Mouse (Mus musculus) MEL (cell line): Measurements from ENCODE around the gene Kcnc4. TPM values are rescaled to one million over a fixed set of nuclear protein-coding genes. Genes with fewer than 3 reads are reported as not detected.

Experiments
- DNase-seq: peaks from one replicate; pipeline ENCODE4 v3.0.0; 2011; ENCODE audit warnings: low read depth, low spot score
- H3K27ac ChIP-seq: 2 replicates; pipeline ENCODE4 v1.5.1; 2012; ENCODE audit warnings: low read depth, mild to moderate bottlenecking, control low read depth, low read length, moderate library complexity; ENCODE audit not compliant: control insufficient read depth
- H3K27me3 ChIP-seq, 2 experiments: fragments of 150-350 bp in 1 of 2; sonication (generic) in 1 of 2; 2 replicates each; pipeline ENCODE4 v1.6.1; 2012; ENCODE audit warnings: low read length in 2 of 2, mild to moderate bottlenecking in 2 of 2, improper control_type of control experiment in 1 of 2, moderate library complexity in 1 of 2; ENCODE audit not compliant: insufficient read depth in 2 of 2, control insufficient read depth in 1 of 2
- H3K36me3 ChIP-seq, 2 experiments: 2 replicates each; pipeline ENCODE4 v1.6.1; 2012 to 2014; ENCODE audit warnings: low read length in 2 of 2, improper control_type of control experiment in 1 of 2, inconsistent platforms in 1 of 2, mild to moderate bottlenecking in 1 of 2; ENCODE audit not compliant: insufficient read depth in 2 of 2, control insufficient read depth in 1 of 2
- H3K4me1 ChIP-seq, 2 experiments: fragments of 150-350 bp in 1 of 2; sonication (generic) in 1 of 2; 2 replicates each; pipeline ENCODE4 v1.6.1; 2012; ENCODE audit warnings: low read length in 2 of 2, improper control_type of control experiment in 1 of 2, mild to moderate bottlenecking in 1 of 2; ENCODE audit not compliant: insufficient read depth in 2 of 2, control insufficient read depth in 1 of 2
- H3K4me3 ChIP-seq, 2 experiments: fragments of 150-350 bp in 1 of 2; sonication (generic) in 1 of 2; 2 replicates each; pipeline ENCODE4 v1.5.1; 2012; ENCODE audit warnings: low read depth in 2 of 2, low read length in 2 of 2, mild to moderate bottlenecking in 2 of 2, moderate library complexity in 2 of 2, control low read depth in 1 of 2, improper control_type of control experiment in 1 of 2; ENCODE audit not compliant: control insufficient read depth in 1 of 2, insufficient read depth in 1 of 2
- H3K79me2 ChIP-seq: 2 replicates; pipeline ENCODE4 v1.6.1; 2012; ENCODE audit warnings: mild to moderate bottlenecking, low read length, moderate library complexity; ENCODE audit not compliant: control insufficient read depth, poor library complexity, insufficient read depth
- H3K9ac ChIP-seq: 2 replicates; pipeline ENCODE4 v1.6.1; 2012; ENCODE audit warnings: low read depth, mild to moderate bottlenecking, control low read depth, low read length, moderate library complexity; ENCODE audit not compliant: control insufficient read depth, poor library complexity, severe bottlenecking
- H3K9me3 ChIP-seq: fragments of 150-350 bp; sonication (generic); replicated peaks from 2 replicates; pipeline ENCODE4 v1.6.1; 2012; ENCODE audit warnings: mild to moderate bottlenecking, low read length, improper control_type of control experiment, moderate library complexity; ENCODE audit not compliant: insufficient read depth
- CHD1 ChIP-seq: IDR thresholded peaks from 2 replicates; pipeline ENCODE4 v1.6.1; 2012; ENCODE audit warnings: low read depth, mild to moderate bottlenecking, inconsistent platforms, low read length, improper control_type of control experiment
- CHD2 ChIP-seq: IDR thresholded peaks from 2 replicates; pipeline ENCODE4 v1.6.1; 2011; ENCODE audit warnings: low read length, improper control_type of control experiment
- E2F4 ChIP-seq: IDR thresholded peaks from 2 replicates; pipeline ENCODE4 v1.6.1; 2011; ENCODE audit warnings: low read depth, low read length, improper control_type of control experiment, borderline replicate concordance
- ELF1 ChIP-seq: IDR thresholded peaks from 2 replicates; pipeline ENCODE4 v1.6.1; 2014; ENCODE audit warnings: low read depth, mild to moderate bottlenecking, inconsistent platforms, low read length, improper control_type of control experiment, moderate library complexity
- EP300 ChIP-seq, 2 experiments: IDR thresholded peaks; 2 replicates each; pipeline ENCODE4 v1.6.1; 2011; ENCODE audit warnings: improper control_type of control experiment in 2 of 2, low read length in 2 of 2, low read depth in 1 of 2, mild to moderate bottlenecking in 1 of 2
- ETS1 ChIP-seq: IDR thresholded peaks from 2 replicates; pipeline ENCODE4 v1.6.1; 2012; ENCODE audit warnings: low read depth, mild to moderate bottlenecking, inconsistent platforms, low read length, improper control_type of control experiment, moderate library complexity
- GABPA ChIP-seq: IDR thresholded peaks from 2 replicates; pipeline ENCODE4 v1.6.1; 2012; ENCODE audit warnings: low read depth, mild to moderate bottlenecking, inconsistent platforms, low read length, improper control_type of control experiment, moderate library complexity
- GATA1 ChIP-seq: IDR thresholded peaks from 2 replicates; pipeline ENCODE4 v1.6.1; 2011; ENCODE audit warnings: low read depth, low read length, improper control_type of control experiment
- MAFK ChIP-seq: IDR thresholded peaks from 2 replicates; pipeline ENCODE4 v1.6.1; 2011; ENCODE audit warnings: low read depth, mild to moderate bottlenecking, low read length, improper control_type of control experiment, borderline replicate concordance
- MAZ ChIP-seq: IDR thresholded peaks from 2 replicates; pipeline ENCODE4 v1.6.1; 2012; ENCODE audit warnings: low read depth, mild to moderate bottlenecking, inconsistent platforms, low read length, improper control_type of control experiment
- MXI1 ChIP-seq: IDR thresholded peaks from 2 replicates; pipeline ENCODE4 v1.6.1; 2011; ENCODE audit warnings: mild to moderate bottlenecking, low read depth, low read length, improper control_type of control experiment
- MYB ChIP-seq: IDR thresholded peaks from 2 replicates; pipeline ENCODE4 v1.6.1; 2011; ENCODE audit warnings: mild to moderate bottlenecking, low read depth, low read length, improper control_type of control experiment
- MYC ChIP-seq: IDR thresholded peaks from 2 replicates; pipeline ENCODE4 v1.6.1; 2011; ENCODE audit warnings: low read depth, mild to moderate bottlenecking, low read length, improper control_type of control experiment, moderate library complexity
- NELFE ChIP-seq: IDR thresholded peaks from 2 replicates; pipeline ENCODE4 v1.6.1; 2011; ENCODE audit warnings: low read depth, low read length, improper control_type of control experiment
- NRF1 ChIP-seq: IDR thresholded peaks from 2 replicates; pipeline ENCODE4 v1.6.1; 2014; ENCODE audit warnings: low read depth, mild to moderate bottlenecking, inconsistent platforms, low read length, improper control_type of control experiment, moderate library complexity; ENCODE audit not compliant: poor library complexity, insufficient read depth, severe bottlenecking
- POLR2AphosphoS2 ChIP-seq: IDR thresholded peaks from 2 replicates; pipeline ENCODE4 v1.6.1; 2011; ENCODE audit warnings: low read length, improper control_type of control experiment
- POLR2AphosphoS5 ChIP-seq: IDR thresholded peaks from 2 replicates; pipeline ENCODE4 v1.6.1; 2012; ENCODE audit warnings: low read depth, borderline replicate concordance, mild to moderate bottlenecking, inconsistent platforms, low read length, moderate library complexity, mixed read lengths
- SMC3 ChIP-seq: IDR thresholded peaks from 2 replicates; pipeline ENCODE4 v1.6.1; 2011; ENCODE audit warnings: low read depth, low read length, improper control_type of control experiment
- TAL1 ChIP-seq: IDR thresholded peaks from 2 replicates; pipeline ENCODE4 v1.6.1; 2012; ENCODE audit warnings: mild to moderate bottlenecking, inconsistent platforms, low read length, moderate library complexity, mixed read lengths
- TBP ChIP-seq: IDR thresholded peaks from 2 replicates; pipeline ENCODE4 v1.8.0; 2011; ENCODE audit warnings: low read depth, low read length, improper control_type of control experiment
- USF1 ChIP-seq: IDR thresholded peaks from 2 replicates; pipeline ENCODE4 v1.6.1; 2014; ENCODE audit warnings: low read depth, mild to moderate bottlenecking, inconsistent platforms, low read length, improper control_type of control experiment, moderate library complexity
- ZNF384 ChIP-seq: IDR thresholded peaks from 2 replicates; pipeline ENCODE4 v1.6.1; 2012; ENCODE audit warnings: low read depth, mild to moderate bottlenecking, inconsistent platforms, low read length, improper control_type of control experiment
- polyA plus RNA-seq, 2 experiments: library from polyadenylated mRNA; stranded (reverse) in 1 of 2; unstranded in 1 of 2; fragments of >175 nt in 1 of 2; fragments of >200 nt in 1 of 2; gene quantifications; 2 replicates each; pipeline versions ENCODE4 v1.2.1 to v1.2.4; 2012; ENCODE audit warnings: low replicate concordance in 2 of 2, low read depth in 1 of 2; ENCODE audit not compliant: insufficient read length in 2 of 2, insufficient read depth in 1 of 2, missing spikeins in 1 of 2
- total RNA-seq: library from RNA; depleted of rRNA; stranded (reverse); fragments of 300-350 nt; gene quantifications from 2 replicates; pipeline ENCODE4 v1.2.3, GENCODE M21; 2012

Gene Kcnc4
- total and polyA plus RNA-seq, 3 experiments, result not detected

GRCm38 (mm10) chr3:107458104-107458503 lies 1.2 kb downstream of the Kcnc4 start:
- DNase-seq, result no peak
- Histone ChIP-seq H3K9ac (no peak overlapping the region), H3K27me3 (no peaks in the 10 kb centered on the region; a peak in 1 of 4 replicates), H3K4me1 (no peaks in the 10 kb centered on the region), H3K4me3 (no peak overlapping the region), H3K79me2 (no peaks in the 10 kb centered on the region), H3K27ac (no peak overlapping the region), H3K9me3 (no peaks in the 10 kb centered on the region), H3K36me3 (no peaks in the 10 kb centered on the region)
- TF ChIP-seq ZNF384 (no peak), CHD2 (no peak), SMC3 (no peak), E2F4 (no peak), GABPA (no peak), NRF1 (no peak), POLR2AphosphoS5 (no peak), MAZ (no peak), CHD1 (no peak), GATA1 (no peak), USF1 (no peak), MAFK (no peak), TBP (no peak), MXI1 (no peak)

- H3K27me3 ChIP-seq, result peaks cover 3% of the 10 kb centered on the region in 2 experiments; a peak in 3 of 4 replicates
- H3K4me3 ChIP-seq, result no peak overlapping the region
- no peaks in the 10 kb centered on the region for H3K36me3 ChIP-seq
- H3K9ac ChIP-seq, result no peak overlapping the region
- H3K9me3 ChIP-seq, result no peaks in the 10 kb centered on the region
- no peaks in the 10 kb centered on the region for H3K79me2 ChIP-seq
- H3K27ac ChIP-seq, result no peak overlapping the region
- H3K4me1 ChIP-seq, result no peaks in the 10 kb centered on the region
- DNase-seq, result no peak
- no peak for TF ChIP-seq ELF1
- TF ChIP-seq TBP, result no peak
- TF ChIP-seq MYC, result no peak
- no peak for TF ChIP-seq ETS1
- no peak for TF ChIP-seq SMC3
- no peak for TF ChIP-seq POLR2AphosphoS2
- TF ChIP-seq EP300 (IDR thresholded peaks at IDR 0.05; ENCODE audit: low read depth in 1 of 2, low read length in 2 of 2), result no peak
- no peak for TF ChIP-seq NELFE
- TF ChIP-seq MYB, result no peak
- TF ChIP-seq CHD2, result no peak
- TF ChIP-seq POLR2AphosphoS5, result no peak
- no peak for TF ChIP-seq TAL1
These were observed 5.1 kb downstream of the Kcnc4 start for GRCm38 (mm10) chr3:107454280-107454679.
